Mouse (Mus musculus): ENCODE data around the gene Gas7.

DNA sequence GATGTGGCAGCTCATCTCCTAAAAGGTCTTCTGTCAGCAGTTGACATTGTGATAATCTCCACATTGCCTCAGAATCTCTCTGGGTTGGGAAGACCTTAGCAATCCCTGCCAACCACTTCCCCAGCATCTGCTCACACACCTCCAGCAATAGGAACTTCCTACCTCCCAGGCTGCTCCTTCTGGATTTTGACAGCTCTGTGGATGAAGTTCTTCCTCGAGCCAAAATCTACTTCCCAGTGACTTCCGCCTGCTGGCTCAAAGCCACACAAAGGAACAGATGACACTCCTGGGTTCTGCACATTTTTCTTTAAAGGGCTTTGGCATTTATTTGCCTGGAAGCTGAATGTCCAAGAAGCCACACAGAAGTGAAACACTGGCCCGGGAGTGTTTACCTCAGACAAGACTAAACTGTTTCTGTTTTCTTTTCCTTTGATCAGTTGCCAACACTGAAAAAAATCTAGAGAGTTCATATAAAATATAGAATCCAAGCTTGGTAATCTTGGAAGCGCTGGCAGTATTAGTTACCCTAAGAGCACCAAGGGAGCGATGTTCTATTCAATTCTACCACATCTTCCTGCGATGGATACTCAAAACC lies 40.8 kb upstream of the Gas7 start:
- TF ChIP-seq CTCF (IDR thresholded peaks at IDR 0.05; ENCODE audit: low read depth) (no peak), EP300 (IDR thresholded peaks at IDR 0.05; ENCODE audit: low read depth) (no peak)
